Mouse (Mus musculus) CH12.LX (cell line): ENCODE data around the gene Hoxc4. TPM values are rescaled to one million over a fixed set of nuclear protein-coding genes. Genes with fewer than 3 reads are reported as not detected.

Experiments
- DNase-seq: peaks from one replicate; pipeline ENCODE4 v3.0.0-alpha.2; 2013; ENCODE audit errors: extremely low read depth
- H3K27ac ChIP-seq: 2 replicates; pipeline ENCODE4 v1.5.1; 2012; ENCODE audit warnings: low read depth, mild to moderate bottlenecking, control low read depth, moderate library complexity; ENCODE audit not compliant: insufficient read depth
- H3K27me3 ChIP-seq: replicated peaks from 2 replicates; pipeline ENCODE3; 2012; ENCODE audit warnings: inconsistent platforms
- H3K36me3 ChIP-seq, 2 experiments: replicated peaks in 1 of 2; 2 replicates each; pipeline versions ENCODE3 to v1.6.1; 2012; ENCODE audit warnings: inconsistent platforms in 1 of 2, low read length in 1 of 2, mild to moderate bottlenecking in 1 of 2, mixed read lengths in 1 of 2, moderate library complexity in 1 of 2; ENCODE audit not compliant: control insufficient read depth in 1 of 2, insufficient read depth in 1 of 2
- H3K4me1 ChIP-seq, 2 experiments: 2 replicates each; pipeline ENCODE4 v1.6.1; 2012; ENCODE audit warnings: inconsistent platforms in 1 of 2, moderate library complexity in 1 of 2; ENCODE audit not compliant: insufficient read depth in 2 of 2, control insufficient read depth in 1 of 2
- H3K4me2 ChIP-seq: 2 replicates; pipeline ENCODE4 v1.6.1; 2012; ENCODE audit warnings: low read depth, mild to moderate bottlenecking, control low read depth; ENCODE audit not compliant: poor library complexity, insufficient read depth, severe bottlenecking
- H3K4me3 ChIP-seq, 3 experiments: fragments of 150-350 bp in 1 of 3; sonication (generic) in 1 of 3; replicated peaks in 1 of 3; 2 replicates each; pipeline versions ENCODE3 to v1.5.1; 2011 to 2012; ENCODE audit warnings: low read depth in 2 of 3, low read length in 2 of 3, mild to moderate bottlenecking in 2 of 3, moderate library complexity in 2 of 3, control low read depth in 1 of 3, improper control_type of control experiment in 1 of 3, inconsistent platforms in 1 of 3, mixed read lengths in 1 of 3; ENCODE audit not compliant: poor library complexity in 1 of 3
- H3K79me2 ChIP-seq: replicated peaks from 2 replicates; pipeline ENCODE4 v1.6.1; 2012; ENCODE audit warnings: mild to moderate bottlenecking, moderate library complexity; ENCODE audit not compliant: control insufficient read depth, poor library complexity, insufficient read depth, severe bottlenecking; ENCODE audit errors: extremely low read depth
- H3K9ac ChIP-seq: 2 replicates; pipeline ENCODE4 v1.6.1; 2012; ENCODE audit warnings: low read depth, mild to moderate bottlenecking, control low read depth, moderate library complexity; ENCODE audit not compliant: insufficient read depth
- H3K9me3 ChIP-seq: replicated peaks from 2 replicates; pipeline ENCODE3; 2012; ENCODE audit warnings: low read length, inconsistent platforms, mixed read lengths
- CHD1 ChIP-seq: IDR thresholded peaks from 2 replicates; pipeline ENCODE4 v1.6.1; 2012; ENCODE audit warnings: low read depth, low read length, improper control_type of control experiment, inconsistent platforms
- CHD2 ChIP-seq: IDR thresholded peaks from 2 replicates; pipeline ENCODE4 v1.6.1; 2011; ENCODE audit warnings: low read length, improper control_type of control experiment
- CTCF ChIP-seq, 2 experiments: IDR thresholded peaks in 1 of 2; conservative IDR thresholded peaks in 1 of 2; 2 replicates each; pipeline ENCODE4 v1.5.1; 2011 to 2012; ENCODE audit warnings: low read depth in 2 of 2, low read length in 2 of 2, improper control_type of control experiment in 1 of 2, inconsistent platforms in 1 of 2, mild to moderate bottlenecking in 1 of 2, moderate library complexity in 1 of 2
- E2F4 ChIP-seq: IDR thresholded peaks from 2 replicates; pipeline ENCODE4 v1.6.1; 2011; ENCODE audit warnings: low read depth, low read length, improper control_type of control experiment; ENCODE audit not compliant: insufficient replicate concordance
- EP300 ChIP-seq: IDR thresholded peaks from 2 replicates; pipeline ENCODE4 v1.6.1; 2011; ENCODE audit warnings: low read length, improper control_type of control experiment
- HCFC1 ChIP-seq: IDR thresholded peaks from 2 replicates; pipeline ENCODE4 v1.6.1; 2012; ENCODE audit warnings: low read depth, mild to moderate bottlenecking, inconsistent platforms, low read length, improper control_type of control experiment
- IRF4 ChIP-seq: IDR thresholded peaks from 2 replicates; pipeline ENCODE4 v1.6.1; 2014; ENCODE audit warnings: low read depth, mild to moderate bottlenecking, inconsistent platforms, low read length, improper control_type of control experiment
- JUN ChIP-seq: IDR thresholded peaks from 2 replicates; pipeline ENCODE4 v1.6.1; 2011; ENCODE audit warnings: low read depth, mild to moderate bottlenecking, low read length, improper control_type of control experiment, moderate library complexity; ENCODE audit not compliant: insufficient read depth
- KAT2A ChIP-seq: IDR thresholded peaks from 2 replicates; pipeline ENCODE4 v1.6.1; 2012; ENCODE audit warnings: low read length, improper control_type of control experiment, inconsistent platforms; ENCODE audit not compliant: insufficient replicate concordance
- MAX ChIP-seq: IDR thresholded peaks from 2 replicates; pipeline ENCODE4 v1.6.1; 2011; ENCODE audit warnings: low read length, improper control_type of control experiment
- MEF2A ChIP-seq: IDR thresholded peaks from 2 replicates; pipeline ENCODE4 v1.6.1; 2014; ENCODE audit warnings: low read depth, mild to moderate bottlenecking, inconsistent platforms, low read length, improper control_type of control experiment, borderline replicate concordance
- MXI1 ChIP-seq: IDR thresholded peaks from 2 replicates; pipeline ENCODE4 v1.6.1; 2011; ENCODE audit warnings: mild to moderate bottlenecking, low read depth, low read length, improper control_type of control experiment
- NRF1 ChIP-seq: IDR thresholded peaks from 2 replicates; pipeline ENCODE4 v1.6.1; 2014; ENCODE audit warnings: low read depth, mild to moderate bottlenecking, inconsistent platforms, low read length, improper control_type of control experiment, moderate library complexity
- PAX5 ChIP-seq: IDR thresholded peaks from 2 replicates; pipeline ENCODE4 v1.6.1; 2012; ENCODE audit warnings: low read length, inconsistent platforms, mixed read lengths
- POLR2A ChIP-seq: IDR thresholded peaks from 2 replicates; pipeline ENCODE4 v1.6.1; 2011; ENCODE audit warnings: low read depth, mild to moderate bottlenecking, improper control_type of control experiment, low read length
- POLR2AphosphoS2 ChIP-seq: IDR thresholded peaks from 2 replicates; pipeline ENCODE4 v1.6.1; 2011; ENCODE audit warnings: low read depth, low read length, improper control_type of control experiment
- RCOR1 ChIP-seq: conservative IDR thresholded peaks from 2 replicates; pipeline ENCODE4 v1.6.1; 2012; ENCODE audit warnings: low read depth, mild to moderate bottlenecking, inconsistent platforms, low read length, improper control_type of control experiment
- SMC3 ChIP-seq: IDR thresholded peaks from 2 replicates; pipeline ENCODE4 v1.6.1; 2011; ENCODE audit warnings: low read depth, low read length, improper control_type of control experiment
- USF2 ChIP-seq: conservative IDR thresholded peaks from 2 replicates; pipeline ENCODE4 v1.6.1; 2011; ENCODE audit warnings: low read depth, low read length, improper control_type of control experiment
- ZNF384 ChIP-seq: IDR thresholded peaks from 2 replicates; pipeline ENCODE4 v1.6.1; 2012; ENCODE audit warnings: low read depth, low read length, improper control_type of control experiment, inconsistent platforms
- dilution Hi-C: fragments of 300-500 bp; cut with MboI; formaldehyde crosslinking; loops from 2 replicates; pipeline ENCODE4 v1.14.3; 2020; ENCODE audit warnings: low sequenced_read_pairs; ENCODE audit not compliant: extremely low pct_unique_long_range_greater_than_20kb, extremely low pct_ligation_motif_present
- in situ Hi-C: fragments of 300-500 bp; cut with MboI; formaldehyde crosslinking; loops from 3 replicates; pipeline ENCODE4 v1.14.3; 2019; ENCODE audit warnings: low sequenced_read_pairs, low pct_ligation_motif_present, low pct_unique_long_range_greater_than_20kb, mixed read lengths
- polyA plus RNA-seq: library from polyadenylated mRNA; unstranded; fragments of >175 nt; gene quantifications from 2 replicates; pipeline ENCODE4 v1.2.1, GENCODE M21; 2012; ENCODE audit warnings: low read depth; ENCODE audit not compliant: insufficient read length
- total RNA-seq, 2 experiments: library from RNA; depleted of rRNA; stranded (reverse); fragments of 300-350 nt in 1 of 2; fragments of >200 nt in 1 of 2; gene quantifications; 2 replicates each; pipeline ENCODE4 v1.2.3; 2012 to 2014

Hoxc4 gene
- 5.7 and 7.8 TPM in 2 replicates for total RNA-seq (2012; rRNA removed)
- 8.6 and 10.4 TPM in 2 replicates for total RNA-seq (2014; rRNA removed)
- polyA plus RNA-seq, result 31.7 and 37.0 TPM in 2 replicates

GRCm38 (mm10) chr15:103018636-103019035 lies at the start of gene Hoxc4:
Gene Hoxc4 (plus strand): TSS chr15:103018934.
- TF ChIP-seq CHD2 (0 out of 2 replicates have a peak, but pooled peaks have one; percentile 16), ZNF384 (no peak), HCFC1 (no peak)

DNA sequence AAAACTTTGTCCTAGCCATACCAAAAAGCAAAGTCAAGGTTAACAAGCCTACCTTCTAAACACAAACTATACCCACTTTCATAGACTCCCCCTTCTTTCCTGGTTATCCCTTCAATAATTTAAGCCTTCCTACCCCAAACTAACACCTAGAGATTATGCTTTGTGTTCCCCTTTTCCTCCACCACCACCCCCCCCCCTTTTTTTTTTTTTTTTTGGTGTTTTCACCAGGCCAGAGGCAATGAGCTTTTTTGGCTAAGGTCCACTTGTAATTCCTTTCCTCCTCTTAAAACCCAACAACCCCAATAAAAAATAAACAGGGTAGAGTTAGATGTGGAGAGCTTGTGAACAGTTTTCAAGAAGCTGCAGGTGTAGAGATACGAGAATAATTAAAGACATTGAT lies 49.4 kb upstream of the Hoxc4 start:
- dilution Hi-C loops, result no loop called here
- Histone ChIP-seq H3K36me3 (no peaks in the 10 kb centered on the region), H3K27ac (no peak overlapping the region), H3K79me2 (no peaks in the 10 kb centered on the region), H3K4me2 (no peak overlapping the region), H3K9ac (no peak overlapping the region), H3K4me3 (no peak overlapping the region), H3K9me3 (no peaks in the 10 kb centered on the region), H3K27me3 (peaks cover 95% of the 10 kb centered on the region), H3K4me1 (peaks cover 9 to 17% of the 10 kb centered on the region in 2 experiments)
- no peak for TF ChIP-seq CTCF (conservative IDR thresholded peaks at IDR 0.05 in 1 of 2, IDR thresholded peaks at IDR 0.05 in 1 of 2; ENCODE audit: low read depth in 2 of 2, low read length in 2 of 2)
- TF ChIP-seq MXI1, result no peak
- TF ChIP-seq RCOR1, result no peak
- TF ChIP-seq E2F4, result no peak
- no peak for TF ChIP-seq IRF4
- TF ChIP-seq USF2, result no peak
- no peak for TF ChIP-seq JUN
- TF ChIP-seq SMC3, result no peak
- no peak for TF ChIP-seq KAT2A
- TF ChIP-seq POLR2AphosphoS2, result no peak
- TF ChIP-seq NRF1, result no peak
- no peak for TF ChIP-seq EP300
- TF ChIP-seq CHD1, result no peak
- no peak for TF ChIP-seq MAX
- TF ChIP-seq PAX5, result no peak
- TF ChIP-seq HCFC1, result no peak
- no peak for TF ChIP-seq POLR2A
- TF ChIP-seq MEF2A, result no peak
- no peak for DNase-seq
- in situ Hi-C loops, result no loop called here

More at GRCm38 (mm10) chr15:103018636-103019035, at the start of gene Hoxc4:
- in situ Hi-C loops (loop anchor here (10.0 kb wide), 1 partner anchor 156 kb away; no protein-coding TSS in a partner anchor), dilution Hi-C loops (no loop called here)
- H3K9ac ChIP-seq, result no peak within 1 kb of the TSS; the same call in 1 of the 2 replicates
- peaks cover 10 to 42% of the 10 kb centered on the region in 2 experiments; a peak in 3 of 4 replicates for H3K4me1 ChIP-seq
- no peaks in the 10 kb centered on the region for H3K27me3 ChIP-seq
- peak within 1 kb of the TSS; percentile 26; the same call in 1 of the 2 replicates for H3K4me2 ChIP-seq
- H3K36me3 ChIP-seq, result no peaks in the 10 kb centered on the region
- no peak within 1 kb of the TSS for H3K4me3 ChIP-seq
- peaks cover 7% of the 10 kb centered on the region for H3K9me3 ChIP-seq
- peak within 1 kb of the TSS; percentile 6; the same call in 1 of the 2 replicates for H3K27ac ChIP-seq
- H3K79me2 ChIP-seq, result no peaks in the 10 kb centered on the region
- DNase-seq, result no peak
